In the genomic region with DNA sequence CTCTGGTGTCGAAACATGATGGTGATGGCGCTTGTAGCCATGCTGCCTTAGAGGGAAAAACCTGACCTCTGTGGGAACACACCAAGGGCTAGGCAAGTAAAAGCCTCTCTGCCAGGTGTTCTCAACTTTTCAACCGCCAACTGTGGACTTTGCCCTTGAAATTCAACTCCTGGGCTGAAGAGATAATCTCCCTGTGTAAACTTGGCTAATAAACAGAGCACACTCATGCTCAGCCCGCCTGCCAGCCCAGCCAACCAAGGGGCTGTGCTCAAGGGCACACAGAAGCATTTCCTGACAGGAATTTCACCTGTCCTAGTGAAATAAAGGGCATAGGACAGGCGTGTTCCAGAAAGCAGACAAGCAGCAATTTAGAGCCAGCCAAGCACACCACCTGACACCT, we compare ENCODE assay signal across 8 mouse cellular contexts.
DNase-seq lines count a peak whose midpoint lies in the region; ATAC-seq lines count a peak whose summit lies in the region.

No protein-coding gene starts in this region.

- intact Hi-C loops in heart, postnatal 36 days (cut with DNase I): no loop called here
- intact Hi-C loops in gastrocnemius, postnatal 36 days (cut with DNase I): no loop called here

- no peaks in the 10 kb centered on the region for H3K27me3 ChIP-seq in heart, embryonic 11.5 days (ENCODE audit: control insufficient read depth, insufficient read depth, low read length)
- H3K27me3 ChIP-seq in intestine, embryonic 16.5 days (replicated peaks; ENCODE audit: control insufficient read depth, insufficient read depth, low read length): no peaks in the 10 kb centered on the region
- H3K27me3 ChIP-seq in liver, embryonic 13.5 days: no peaks in the 10 kb centered on the region
- no peaks in the 10 kb centered on the region for H3K27me3 ChIP-seq in stomach, embryonic 16.5 days (ENCODE audit: control insufficient read depth, insufficient read depth, low read length)

- DNase-seq in heart, postnatal 36 days: no peak
- DNase-seq in liver, embryonic 13.5 days: peak; percentile 59
- no peak for DNase-seq in right cerebral cortex, postnatal 10 days (ENCODE audit: low spot score in 2 of 2)
- no peak for DNase-seq in gastrocnemius, postnatal 4 days (ENCODE audit: low spot score in 2 of 2)
- no peak for DNase-seq in gastrocnemius, postnatal 36 days

- H3K9me3 ChIP-seq in heart, embryonic 11.5 days (replicated peaks; ENCODE audit: control insufficient read depth, low read length): no peaks in the 10 kb centered on the region
- H3K9me3 ChIP-seq in intestine, embryonic 16.5 days (ENCODE audit: control insufficient read depth, low read length): no peaks in the 10 kb centered on the region
- H3K9me3 ChIP-seq in liver, embryonic 13.5 days (replicated peaks): no peaks in the 10 kb centered on the region
- no peaks in the 10 kb centered on the region for H3K9me3 ChIP-seq in stomach, embryonic 16.5 days (replicated peaks; ENCODE audit: control insufficient read depth, low read length)

- H3K9ac ChIP-seq in heart, embryonic 11.5 days (ENCODE audit: low read depth, low read length): no peak overlapping the region
- peak overlapping the region; percentile 38; the same call in 1 of the 2 replicates for H3K9ac ChIP-seq in intestine, embryonic 16.5 days (ENCODE audit: low read depth, low read length)
- peak overlapping the region; percentile 62 for H3K9ac ChIP-seq in liver, embryonic 13.5 days
- H3K9ac ChIP-seq in stomach, embryonic 16.5 days (ENCODE audit: low read length): no peak overlapping the region

- H3K4me1 ChIP-seq in heart, embryonic 11.5 days (ENCODE audit: control insufficient read depth, insufficient read depth, low read length): peaks cover 38% of the 10 kb centered on the region
- H3K4me1 ChIP-seq in intestine, embryonic 16.5 days (ENCODE audit: control insufficient read depth, insufficient read depth, low read length): peaks cover 40% of the 10 kb centered on the region
- peaks cover 71% of the 10 kb centered on the region for H3K4me1 ChIP-seq in liver, embryonic 13.5 days (replicated peaks)
- peaks cover 26% of the 10 kb centered on the region for H3K4me1 ChIP-seq in stomach, embryonic 16.5 days (ENCODE audit: control insufficient read depth, insufficient read depth, low read length)

- WGBS in heart, embryonic 11.5 days (ENCODE audit: insufficient replicate concordance): 59% methylated on average over 5 of the region's 5 CpGs
- 42% methylated on average over 5 of the region's 5 CpGs for WGBS in intestine, embryonic 16.5 days
- WGBS in liver, embryonic 13.5 days (ENCODE audit: insufficient replicate concordance): 33% methylated on average over 5 of the region's 5 CpGs
- 36% methylated on average over 5 of the region's 5 CpGs for WGBS in stomach, embryonic 16.5 days

- peak overlapping the region; percentile 22; the same call in 1 of the 2 replicates for H3K27ac ChIP-seq in heart, embryonic 11.5 days (ENCODE audit: low read depth, low read length)
- H3K27ac ChIP-seq in intestine, embryonic 16.5 days (ENCODE audit: low read length): peak overlapping the region; percentile 90
- peak overlapping the region; percentile 90 for H3K27ac ChIP-seq in liver, embryonic 13.5 days
- peak overlapping the region; percentile 80 for H3K27ac ChIP-seq in stomach, embryonic 16.5 days (ENCODE audit: low read length)

- no peaks in the 10 kb centered on the region for H3K36me3 ChIP-seq in heart, embryonic 11.5 days (ENCODE audit: control insufficient read depth, insufficient read depth, low read length)
- H3K36me3 ChIP-seq in intestine, embryonic 16.5 days (ENCODE audit: control insufficient read depth, insufficient read depth, low read length): no peaks in the 10 kb centered on the region
- no peaks in the 10 kb centered on the region; the same call in 1 of the 2 replicates for H3K36me3 ChIP-seq in liver, embryonic 13.5 days
- H3K36me3 ChIP-seq in stomach, embryonic 16.5 days (ENCODE audit: control insufficient read depth, insufficient read depth, low read length): no peaks in the 10 kb centered on the region

- no peak overlapping the region for H3K4me3 ChIP-seq in heart, embryonic 11.5 days (ENCODE audit: low read depth, low read length)
- peak overlapping the region; percentile 19 for H3K4me3 ChIP-seq in intestine, embryonic 16.5 days (ENCODE audit: low read length)
- peak overlapping the region; percentile 44 for H3K4me3 ChIP-seq in liver, embryonic 13.5 days (replicated peaks)
- peak overlapping the region; percentile 21 for H3K4me3 ChIP-seq in stomach, embryonic 16.5 days (replicated peaks; ENCODE audit: low read length)

- no peak overlapping the region for H3K4me2 ChIP-seq in heart, embryonic 11.5 days
- H3K4me2 ChIP-seq in intestine, embryonic 16.5 days (ENCODE audit: low read depth, low read length): peak overlapping the region; percentile 17
- peak overlapping the region; percentile 49 for H3K4me2 ChIP-seq in liver, embryonic 13.5 days
- peak overlapping the region; percentile 28 for H3K4me2 ChIP-seq in stomach, embryonic 16.5 days (ENCODE audit: low read depth, low read length)

- ATAC-seq in heart, embryonic 11.5 days (replicated peaks; ENCODE audit: insufficient number of reproducible peaks, low FRiP score, low TSS enrichment): no peak
- ATAC-seq in intestine, embryonic 16.5 days: peak; percentile 96
- ATAC-seq in liver, embryonic 13.5 days (ENCODE audit: low read depth): peak; percentile 88
- ATAC-seq in stomach, embryonic 16.5 days (ENCODE audit: insufficient read depth, low FRiP score): peak; percentile 93

Comparison
In these comparisons a context has a peak if more than half of its experiments do, and no peak if none do; other contexts are left out.
1. H3K27ac ChIP-seq: peak in every context shown above with its lines; median percentile 90 in intestine, embryonic 16.5 days; 90 in liver, embryonic 13.5 days; 80 in stomach, embryonic 16.5 days; 22 in heart, embryonic 11.5 days.
2. H3K9ac ChIP-seq: peak in intestine, embryonic 16.5 days (single experiment) and liver, embryonic 13.5 days (single experiment); none in heart, embryonic 11.5 days (single experiment) and stomach, embryonic 16.5 days (single experiment).